Mouse (Mus musculus): Measurements from ENCODE around the gene Ankrd34a. TPM values are rescaled to one million over a fixed set of nuclear protein-coding genes. Genes with fewer than 3 reads are reported as not detected.
"Not testable (repeated sequence)": the region's sequence is repeated elsewhere in the genome, so short reads cannot be mapped to it uniquely, and the experiment has no call there.

Gene Ankrd34a
- total RNA-seq, 2 experiments from 2014 or later = 0.59 to 1.4 TPM

DNA sequence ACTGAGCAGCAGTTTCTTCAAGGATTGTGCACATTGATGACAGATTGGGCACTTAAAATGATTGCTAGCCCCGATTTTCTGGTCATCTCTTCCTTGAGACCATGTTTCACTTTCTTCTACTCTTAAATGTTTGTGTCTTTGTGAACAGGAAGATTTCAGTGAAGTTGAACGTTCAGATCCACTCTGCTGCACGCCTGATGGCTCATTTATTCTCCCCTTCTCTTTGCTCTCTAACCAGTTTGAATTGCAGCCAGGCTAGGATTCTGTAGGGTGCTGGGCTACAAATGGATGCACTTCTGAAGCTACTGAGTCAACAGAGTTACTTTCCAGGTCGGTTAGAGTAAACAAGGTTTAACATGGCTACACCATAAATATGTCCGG lies 6.3 kb downstream of the Ankrd34a start:
- DNase-seq = no peak

GRCm38 (mm10) chr3:96603311-96603710 lies 6.9 kb downstream of the Ankrd34a start:
- DNase-seq = peak in 1 of 2 experiments; percentile 38

DNA sequence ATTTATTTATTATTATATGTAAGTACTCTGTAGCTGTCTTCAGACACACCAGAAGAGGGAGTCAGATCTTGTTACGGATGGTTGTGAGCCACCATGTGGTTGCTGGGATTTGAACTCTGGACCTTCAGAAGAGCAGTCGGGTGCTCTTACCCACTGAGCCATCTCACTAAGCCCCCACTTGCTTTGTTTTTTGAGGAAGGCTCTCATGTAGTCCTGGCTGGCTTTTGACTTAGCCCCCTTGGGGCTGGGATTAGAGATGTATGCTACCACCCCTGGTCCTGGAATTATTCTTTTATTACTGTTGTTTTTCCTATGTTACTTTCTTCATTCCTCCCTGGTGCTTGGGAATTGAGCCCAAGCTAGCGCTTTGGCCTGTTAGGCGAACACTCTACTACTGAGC lies 9.6 kb downstream of the Ankrd34a start:
- DNase-seq = not testable (repeated sequence)

DNA sequence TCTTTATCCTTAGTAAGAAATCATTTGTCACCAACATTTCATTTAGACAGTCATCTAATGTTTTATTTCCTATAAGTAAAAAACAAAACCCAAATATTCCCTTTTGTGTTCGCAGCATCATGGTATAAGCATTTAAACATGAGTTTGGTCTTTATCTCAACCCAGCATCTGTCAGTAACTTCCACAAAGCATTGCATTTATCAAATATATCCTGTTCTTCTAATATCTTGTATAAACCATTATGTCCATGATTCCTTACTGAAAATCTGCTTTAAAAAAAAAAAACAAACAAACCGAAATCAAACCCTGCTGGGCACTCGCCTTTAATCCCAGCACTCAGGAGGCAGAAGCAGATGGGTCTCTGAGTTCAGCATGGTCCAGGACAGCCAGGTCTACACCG lies 10.2 kb downstream of the Ankrd34a start:
- no peak for DNase-seq

DNA sequence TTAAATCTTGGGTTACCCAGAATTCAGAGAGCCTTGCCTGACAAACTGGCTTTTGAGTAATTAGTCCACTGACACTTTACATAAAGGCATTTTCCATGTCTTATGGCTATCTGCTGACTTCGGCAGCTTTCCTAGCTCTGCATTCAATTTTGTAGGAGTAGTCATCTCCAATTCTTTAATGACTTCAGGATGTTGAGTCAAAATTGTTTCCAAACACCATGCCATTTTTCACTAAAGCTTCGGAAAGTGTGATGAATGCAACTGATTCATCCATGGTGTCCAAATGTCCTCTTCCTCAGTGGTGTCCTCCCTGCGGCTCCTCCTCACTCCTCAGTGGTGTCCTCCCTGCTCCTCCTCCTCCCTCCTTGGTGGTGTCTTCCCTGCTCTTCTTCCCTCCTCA lies 21.5 kb downstream of the Ankrd34a start:
- DNase-seq = no peak

GRCm38 (mm10) chr3:96623201-96623600 lies 26.8 kb downstream of the Ankrd34a start:
- DNase-seq = no peak

GRCm38 (mm10) chr3:96629729-96630600 lies 33.5 kb downstream of the Ankrd34a start, which contains the start of gene Rbm8a:
TSS of gene Rbm8a (plus strand) at chr3:96629933.
- peak; percentile 97 to 99 for DNase-seq

GRCm38 (mm10) chr3:96632058-96632457 lies 35.6 kb downstream of the Ankrd34a start:
- DNase-seq = no peak

GRCm38 (mm10) chr3:96634015-96634414 lies 37.6 kb downstream of the Ankrd34a start:
- DNase-seq = no peak

- peak; percentile 94 to 95 for DNase-seq
Measured at GRCm38 (mm10) chr3:96634928-96635879, 38.8 kb downstream of the Ankrd34a start, which contains the start of the genes Pex11b and Gm42957. TSS of gene Pex11b (plus strand) at chr3:96635376. TSS of gene Gm42957 (plus strand) at chr3:96635474.

GRCm38 (mm10) chr3:96635906-96636305 lies 39.5 kb downstream of the Ankrd34a start:
- DNase-seq = no peak

DNA sequence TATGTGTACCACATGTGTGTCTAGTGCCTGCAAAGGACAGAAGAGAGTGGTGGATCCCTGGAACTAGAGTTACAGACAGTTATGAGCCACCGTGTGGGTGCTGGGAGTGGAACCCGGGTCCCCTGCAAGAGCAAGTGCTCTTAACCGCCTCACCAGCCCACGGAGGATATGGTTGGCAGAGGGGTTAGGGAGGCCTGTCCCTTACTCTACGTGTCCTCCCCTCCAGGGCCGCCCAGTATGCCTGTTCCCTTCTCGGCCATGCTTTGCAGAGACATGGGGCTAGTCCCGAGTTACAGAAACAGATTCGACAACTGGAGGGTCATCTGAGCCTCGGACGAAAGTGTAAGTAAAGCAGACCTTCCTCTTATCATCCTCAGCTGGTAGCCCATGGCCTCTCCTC lies 40.0 kb downstream of the Ankrd34a start:
- no peak for DNase-seq

DNA sequence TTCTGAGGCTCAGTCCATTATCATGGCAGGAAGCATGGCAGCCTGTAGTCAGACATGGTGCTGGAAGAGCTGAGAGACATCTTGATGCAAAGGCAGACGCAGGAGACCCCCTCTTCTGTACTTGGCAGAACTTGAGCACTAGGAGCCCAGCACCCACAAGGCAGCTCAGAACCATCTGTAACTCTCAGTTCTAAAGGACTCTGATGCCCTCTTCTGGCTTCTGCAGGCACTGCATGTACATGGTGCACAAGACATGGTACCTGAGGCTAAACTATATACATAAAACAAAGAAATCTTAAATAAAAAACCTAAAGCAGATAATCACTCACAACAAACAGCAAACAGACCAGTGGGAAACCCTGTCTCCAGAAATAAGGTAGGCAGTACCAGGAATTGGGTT lies 42.8 kb downstream of the Ankrd34a start:
- DNase-seq = peak; percentile 54 to 87

DNA sequence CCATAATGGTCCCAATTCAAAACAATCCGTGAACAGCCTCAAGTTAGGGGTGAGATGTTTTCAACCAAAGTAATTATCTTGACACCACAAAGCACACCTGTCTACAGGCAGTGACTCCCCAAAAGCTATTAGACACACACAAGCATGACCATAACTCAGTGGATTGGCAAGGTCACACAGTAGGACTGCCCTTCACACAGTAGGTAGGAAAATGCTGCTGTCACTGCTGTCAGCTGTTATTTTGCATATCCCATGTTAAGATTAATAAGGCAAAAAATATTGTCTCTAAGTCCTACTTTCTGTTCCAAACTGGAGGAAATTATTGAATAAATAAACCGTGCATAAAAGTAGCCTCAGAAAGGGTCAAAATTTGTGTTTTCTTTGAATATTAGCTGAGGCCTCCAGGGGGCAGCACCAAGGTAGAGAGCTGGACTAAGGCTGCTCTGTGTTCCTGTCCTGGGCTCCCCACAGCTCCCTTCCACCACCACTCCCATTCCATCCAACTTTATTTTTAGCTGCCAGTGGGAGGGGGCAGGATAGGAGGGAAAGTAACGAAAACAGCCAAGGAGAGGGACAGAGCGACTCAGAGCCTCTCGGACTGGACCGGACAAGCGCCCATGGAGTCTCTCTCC lies 48.7 kb downstream of the Ankrd34a start, which contains the start of gene Itga10:
Itga10 (plus strand) TSS at position 567 of the 632 bp plus-strand sequence.
- DNase-seq = peak; percentile 44 to 61

GRCm38 (mm10) chr3:96647365-96647764 lies 50.9 kb downstream of the Ankrd34a start:
- no peak for DNase-seq

Other genes starting within 250 kb of the Ankrd34a start
- not detected for gene BC107364, start 144.3 kb upstream of the Ankrd34a start, total RNA-seq (2021)
- 100 to 1,000 TPM; 279 to 290 TPM for gene Hfe2, start 71.5 kb upstream of the Ankrd34a start, total RNA-seq (2021)
- 100 to 1,000 TPM; 435 to 530 TPM for gene Txnip, start 38.7 kb upstream of the Ankrd34a start, total RNA-seq (2021)
- 1 to 10 TPM; 1.6 to 1.9 TPM for gene Gm16253, start 19.7 kb upstream of the Ankrd34a start, total RNA-seq (2021)
- 10 to 100 TPM; 26.7 to 30.5 TPM for gene Polr3gl, start 2.5 kb upstream of the Ankrd34a start, total RNA-seq (2021)
- gene Lix1l, start 4.5 kb downstream of the Ankrd34a start, total RNA-seq (2021) = 10 to 100 TPM; 24.4 to 27.4 TPM
- gene Rbm8a, start 33.3 kb downstream of the Ankrd34a start, total RNA-seq (2021) = 10 to 100 TPM; 36.5 to 37.2 TPM
- gene Pex11b, start 38.7 kb downstream of the Ankrd34a start, total RNA-seq (2021) = 10 to 100 TPM; 32.7 to 36.3 TPM
- under 1 TPM in 1 of 2 experiments, not detected in 1; 0.18 TPM for gene Gm42957, start 38.8 kb downstream of the Ankrd34a start, total RNA-seq (2021)
- under 1 TPM; 0.62 to 0.69 TPM for gene Itga10, start 48.9 kb downstream of the Ankrd34a start, total RNA-seq (2021)
- gene Ankrd35, start 73.5 kb downstream of the Ankrd34a start, total RNA-seq (2021) = 1 to 10 TPM; 1.2 to 1.3 TPM
- gene Pias3, start 99.7 kb downstream of the Ankrd34a start, total RNA-seq (2021) = 10 to 100 TPM; 13.4 to 15.3 TPM
- gene Nudt17, start 111.9 kb downstream of the Ankrd34a start, total RNA-seq (2021) = 1 to 10 TPM; 2.7 to 5.3 TPM
- gene Polr3c, start 131.0 kb downstream of the Ankrd34a start, total RNA-seq (2021) = 10 to 100 TPM; 23.1 to 26.1 TPM
- gene Rnf115, start 131.0 kb downstream of the Ankrd34a start, total RNA-seq (2021) = 10 to 100 TPM; 22.5 to 22.6 TPM
- gene Pdzk1, start 232.6 kb downstream of the Ankrd34a start, total RNA-seq (2021) = not detected
- gene Cd160, start 232.7 kb downstream of the Ankrd34a start, total RNA-seq (2021) = not detected